Mouse (Mus musculus) midbrain, postnatal 0 days (tissue): ENCODE measurements around the gene Srcin1. TPM values are rescaled to one million over a fixed set of nuclear protein-coding genes. Genes with fewer than 3 reads are reported as not detected.
A peak's percentile ranks its signal among the peaks of the same experiment; 100 is the strongest.

Experiments
- ATAC-seq: fragments of 200-750 bp; cut with Nextera tagmentation; 2 replicates; pipeline ENCODE4 v1.8.0; 2017; ENCODE audit warnings: moderate number of reproducible peaks, mild to moderate bottlenecking, moderate TSS enrichment, moderate library complexity; ENCODE audit not compliant: low FRiP score
- DNase-seq: peaks from one replicate; pipeline ENCODE4 v3.0.0-alpha.2; 2015; ENCODE audit warnings: low spot score
- H3K27ac ChIP-seq: fragments of 300-500 bp; sonication (generic); 2 replicates; pipeline ENCODE4 v1.5.1; 2014; ENCODE audit warnings: low read depth, mild to moderate bottlenecking, low read length, mixed read lengths
- H3K27me3 ChIP-seq: fragments of 300-500 bp; sonication (generic); 2 replicates; pipeline ENCODE4 v1.6.1; 2014; ENCODE audit warnings: low read length, control low read depth, mixed read lengths; ENCODE audit not compliant: insufficient read depth
- H3K36me3 ChIP-seq: fragments of 300-500 bp; sonication (generic); 2 replicates; pipeline ENCODE4 v1.6.1; 2014; ENCODE audit warnings: low read length, control low read depth, mixed read lengths; ENCODE audit not compliant: insufficient read depth
- H3K4me1 ChIP-seq: fragments of 300-500 bp; sonication (generic); 2 replicates; pipeline ENCODE4 v1.6.1; 2014; ENCODE audit warnings: mild to moderate bottlenecking, control low read depth, antibody characterized with exemption, low read length, mixed read lengths; ENCODE audit not compliant: insufficient read depth
- H3K4me2 ChIP-seq: fragments of 300-500 bp; sonication (generic); 2 replicates; pipeline ENCODE4 v1.6.1; 2014; ENCODE audit warnings: low read depth, mild to moderate bottlenecking, low read length, mixed read lengths; ENCODE audit not compliant: poor library complexity, severe bottlenecking
- H3K4me3 ChIP-seq: fragments of 300-500 bp; sonication (generic); 2 replicates; pipeline ENCODE4 v1.5.1; 2014; ENCODE audit warnings: low read depth, mild to moderate bottlenecking, low read length, moderate library complexity
- H3K9ac ChIP-seq: fragments of 300-500 bp; sonication (generic); replicated peaks from 2 replicates; pipeline ENCODE4 v1.6.1; 2014; ENCODE audit warnings: mild to moderate bottlenecking, low read length, moderate library complexity, mixed read lengths; ENCODE audit not compliant: poor library complexity, severe bottlenecking
- H3K9me3 ChIP-seq: fragments of 300-500 bp; sonication (generic); 2 replicates; pipeline ENCODE4 v1.6.1; 2016; ENCODE audit warnings: low read length, control low read depth
- CTCF ChIP-seq: IDR thresholded peaks from 2 replicates; pipeline ENCODE4 v1.5.1; 2016; ENCODE audit warnings: antibody characterized with exemption, mild to moderate bottlenecking
- WGBS: fragments of 180-500 bp; shearing (Covaris S2); extraction: QIAGEN DNeasy Blood & Tissue Kit; methylation state at CpG from one replicate; pipeline ENCODE4 v1.1.7; 2014; 5-methylcytosine and 5-hydroxymethylcytosine counted together
- polyA plus RNA-seq: library from polyadenylated mRNA; unstranded; fragments of >200 nt; fragmentation: Nextera tagmentation; extraction: Ambion mirVana; gene quantifications from 2 replicates; pipeline ENCODE4 v1.2.1, GENCODE M21; 2015
- total RNA-seq: library from RNA; depleted of rRNA; stranded (reverse); fragments of >200 nt; gene quantifications from 2 replicates; pipeline ENCODE4 v1.2.3, GENCODE M21; 2014

The Srcin1 gene
- total and polyA plus RNA-seq, 2 experiments from 2014 or later, result 14.0 to 95.0 TPM

GRCm38 (mm10) chr11:97510966-97511660 is 64.9 kb downstream of the Srcin1 start:
- WGBS, result 25% methylated on average over 10 of the region's 10 CpGs
- ATAC-seq (no peak), DNase-seq (peak; percentile 65)
- Histone ChIP-seq H3K9ac (no peak overlapping the region), H3K27me3 (no peaks in the 10 kb centered on the region), H3K4me3 (no peak overlapping the region), H3K4me2 (no peak overlapping the region), H3K36me3 (peaks cover 12% of the 10 kb centered on the region), H3K9me3 (no peaks in the 10 kb centered on the region), H3K4me1 (0 out of 2 replicates have a peak, but pooled peaks cover 7% of the 10 kb centered on the region), H3K27ac (0 out of 2 replicates have a peak overlapping the region, but pooled peaks have one; percentile 26)
- peak; percentile 77 for TF ChIP-seq CTCF

DNA sequence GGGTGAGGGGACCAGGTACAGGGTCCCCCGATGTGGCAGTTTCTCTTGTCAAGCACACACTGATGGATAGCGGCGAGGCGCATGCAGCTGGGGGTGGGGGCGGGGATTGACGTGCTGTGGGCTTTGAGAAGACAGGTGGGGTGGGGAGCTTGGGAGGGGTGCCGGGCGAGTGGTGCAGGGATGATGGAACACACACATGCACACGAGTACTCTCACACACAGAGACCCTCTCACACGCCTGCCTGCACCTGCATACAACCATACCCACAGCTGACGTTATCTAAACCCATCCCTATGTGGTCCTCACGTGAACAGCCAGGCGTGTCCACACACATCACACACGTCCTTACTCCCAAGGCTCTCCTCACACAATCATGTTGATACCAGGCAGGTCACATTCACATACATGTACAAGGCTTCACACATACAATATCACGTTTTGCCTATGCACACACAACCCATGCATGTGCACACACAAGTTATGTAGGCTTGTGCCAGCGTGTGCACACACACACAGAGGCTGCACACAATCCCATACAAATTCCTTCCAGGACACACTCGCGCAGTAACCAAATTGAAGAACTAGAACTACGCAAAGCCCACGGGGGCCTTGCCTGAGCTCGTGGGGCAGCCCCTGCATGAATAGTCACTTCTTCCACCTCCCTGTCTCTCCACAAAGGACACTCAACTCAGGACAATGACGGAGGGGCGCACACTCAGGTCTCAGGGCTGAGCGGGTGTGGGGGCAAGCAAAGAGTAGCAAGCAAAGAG is 66.1 kb downstream of the Srcin1 start:
- no peak overlapping the region for H3K4me3 ChIP-seq
- ATAC-seq (no peak), DNase-seq (no peak)
- H3K36me3 ChIP-seq, result peaks cover 2% of the 10 kb centered on the region; the same call in 1 of the 2 replicates
- no peak overlapping the region for H3K27ac ChIP-seq
- 57% methylated on average over 24 of the region's 24 CpGs for WGBS
- no peaks in the 10 kb centered on the region for H3K9me3 ChIP-seq
- no peaks in the 10 kb centered on the region for H3K27me3 ChIP-seq
- no peak overlapping the region for H3K9ac ChIP-seq
- H3K4me2 ChIP-seq, result no peak overlapping the region
- H3K4me1 ChIP-seq, result 0 out of 2 replicates have a peak, but pooled peaks cover 7% of the 10 kb centered on the region
- no peak for TF ChIP-seq CTCF

DNA sequence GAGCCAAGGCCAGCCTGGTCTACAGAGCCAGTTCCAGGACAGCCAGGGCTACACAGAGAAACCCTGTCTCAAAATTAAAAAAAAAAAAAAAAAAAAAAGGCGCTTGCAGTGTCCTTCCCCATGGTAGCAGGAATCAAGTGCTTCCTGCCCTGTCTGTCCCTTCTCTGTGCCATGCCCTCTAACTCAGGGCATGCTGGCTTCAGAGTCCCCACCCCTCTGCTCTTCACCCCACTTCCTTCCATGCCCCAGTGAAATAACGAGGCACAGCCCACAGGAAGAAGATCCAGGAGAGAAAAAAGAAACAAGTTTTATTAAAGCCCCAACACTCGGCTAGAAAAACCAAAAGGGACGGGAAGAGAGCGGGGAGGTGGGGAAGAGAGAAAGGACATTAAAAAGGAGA is 66.9 kb downstream of the Srcin1 start:
- Histone ChIP-seq H3K4me3 (no peak overlapping the region), H3K9ac (no peak overlapping the region), H3K4me2 (no peak overlapping the region), H3K4me1 (0 out of 2 replicates have a peak, but pooled peaks cover 7% of the 10 kb centered on the region), H3K36me3 (peaks cover 2% of the 10 kb centered on the region; the same call in 1 of the 2 replicates), H3K27me3 (no peaks in the 10 kb centered on the region), H3K27ac (peak overlapping the region; percentile 27; the same call in 1 of the 2 replicates), H3K9me3 (no peaks in the 10 kb centered on the region)
- ATAC-seq (no peak), DNase-seq (no peak)
- WGBS, result 46% methylated on average over 4 of the region's 5 CpGs
- no peak for TF ChIP-seq CTCF

DNA sequence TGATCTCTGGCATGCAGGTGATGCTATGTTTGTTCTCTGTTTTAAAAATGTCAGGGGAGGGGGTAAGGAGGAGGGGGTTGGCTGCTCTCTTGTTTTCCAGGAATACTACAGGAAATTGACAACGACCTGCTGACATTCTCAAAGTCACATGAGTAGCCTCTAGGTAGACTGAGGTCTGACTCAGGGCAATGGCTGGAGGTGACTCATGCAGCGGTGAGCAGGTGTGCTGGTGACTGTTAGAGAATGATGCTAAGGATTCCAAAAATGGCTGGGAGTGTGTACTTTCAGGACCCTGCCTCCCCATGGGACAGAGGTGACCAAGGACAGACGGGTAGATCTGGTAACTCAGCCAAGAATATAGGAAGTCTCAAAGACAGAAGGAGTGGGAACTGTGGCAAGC is 67.8 kb downstream of the Srcin1 start:
- no peak overlapping the region for H3K4me2 ChIP-seq
- WGBS, result 86% methylated on average over 3 of the region's 3 CpGs
- H3K27me3 ChIP-seq, result no peaks in the 10 kb centered on the region
- ATAC-seq (no peak), DNase-seq (no peak)
- peaks cover 2% of the 10 kb centered on the region; the same call in 1 of the 2 replicates for H3K36me3 ChIP-seq
- no peak overlapping the region for H3K27ac ChIP-seq
- 0 out of 2 replicates have a peak, but pooled peaks cover 7% of the 10 kb centered on the region for H3K4me1 ChIP-seq
- no peak overlapping the region for H3K9ac ChIP-seq
- H3K4me3 ChIP-seq, result no peak overlapping the region
- no peaks in the 10 kb centered on the region for H3K9me3 ChIP-seq
- no peak for TF ChIP-seq CTCF

DNA sequence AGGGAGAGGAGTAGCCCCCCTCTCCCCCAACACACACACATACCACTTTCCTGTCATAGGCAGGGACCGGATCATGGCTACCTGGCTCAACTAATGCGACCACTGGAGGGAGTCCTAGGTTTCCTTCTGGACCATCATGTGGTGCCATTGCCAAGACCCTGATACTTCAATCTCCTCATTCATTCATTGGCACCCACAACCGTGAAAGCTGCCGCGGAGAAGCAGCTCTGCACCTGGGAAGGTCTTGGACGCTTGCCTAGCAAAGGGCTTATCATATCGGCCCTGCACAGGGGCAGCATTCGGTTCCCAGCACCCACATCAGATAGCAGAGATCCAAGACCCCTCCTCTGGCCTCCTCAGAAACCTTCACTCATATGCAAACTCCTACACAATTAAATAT is 69.7 kb downstream of the Srcin1 start:
- H3K27ac ChIP-seq, result no peak overlapping the region
- H3K9me3 ChIP-seq, result no peaks in the 10 kb centered on the region
- peak; percentile 59 for TF ChIP-seq CTCF
- H3K36me3 ChIP-seq, result peaks cover 7% of the 10 kb centered on the region
- H3K4me2 ChIP-seq, result no peak overlapping the region
- 47% methylated on average over 8 of the region's 8 CpGs for WGBS
- ATAC-seq (no peak), DNase-seq (peak; percentile 45)
- H3K9ac ChIP-seq, result no peak overlapping the region
- no peaks in the 10 kb centered on the region for H3K27me3 ChIP-seq
- no peak overlapping the region for H3K4me3 ChIP-seq
- H3K4me1 ChIP-seq, result 0 out of 2 replicates have a peak, but pooled peaks cover 7% of the 10 kb centered on the region

GRCm38 (mm10) chr11:97505784-97506183 is 70.2 kb downstream of the Srcin1 start:
- Histone ChIP-seq H3K4me2 (no peak overlapping the region), H3K4me3 (no peak overlapping the region), H3K9me3 (no peaks in the 10 kb centered on the region), H3K4me1 (0 out of 2 replicates have a peak, but pooled peaks cover 7% of the 10 kb centered on the region), H3K27ac (no peak overlapping the region), H3K36me3 (peaks cover 10% of the 10 kb centered on the region), H3K9ac (no peak overlapping the region), H3K27me3 (no peaks in the 10 kb centered on the region)
- ATAC-seq (no peak), DNase-seq (no peak)
- 85% methylated on average over 4 of the region's 4 CpGs for WGBS
- TF ChIP-seq CTCF, result no peak
